Mouse (Mus musculus) embryo, embryonic 9.5 days (tissue): ENCODE measurements at regions not wholly inside any gene's neighbourhood (a gene's known extent, or its start where the extent isn't known, plus 50 kb on each side); places are given as distances from the start of the nearest gene placed in this dataset.
A peak's percentile ranks its signal among the peaks of the same experiment; 100 is the strongest.

Experiments
- DNase-seq: peaks from one replicate; pipeline ENCODE4 v3.0.0-alpha.2; 2017; ENCODE audit errors: extremely low spot score

- DNase-seq = no peak
Measured at GRCm38 (mm10) chr12:68879425-68879824, 279.6 kb downstream of the Rps29 start.

GRCm38 (mm10) chr12:68871259-68871658 lies 287.7 kb downstream of the Rps29 start:
- DNase-seq = no peak

- DNase-seq = no peak
Measured at GRCm38 (mm10) chr12:68862991-68863356, 296.0 kb downstream of the Rps29 start.

GRCm38 (mm10) chr12:68862313-68862990 lies 296.5 kb downstream of the Rps29 start:
- peak; percentile 38 for DNase-seq

GRCm38 (mm10) chr12:68860332-68860731 lies 298.7 kb downstream of the Rps29 start:
- no peak for DNase-seq

DNA sequence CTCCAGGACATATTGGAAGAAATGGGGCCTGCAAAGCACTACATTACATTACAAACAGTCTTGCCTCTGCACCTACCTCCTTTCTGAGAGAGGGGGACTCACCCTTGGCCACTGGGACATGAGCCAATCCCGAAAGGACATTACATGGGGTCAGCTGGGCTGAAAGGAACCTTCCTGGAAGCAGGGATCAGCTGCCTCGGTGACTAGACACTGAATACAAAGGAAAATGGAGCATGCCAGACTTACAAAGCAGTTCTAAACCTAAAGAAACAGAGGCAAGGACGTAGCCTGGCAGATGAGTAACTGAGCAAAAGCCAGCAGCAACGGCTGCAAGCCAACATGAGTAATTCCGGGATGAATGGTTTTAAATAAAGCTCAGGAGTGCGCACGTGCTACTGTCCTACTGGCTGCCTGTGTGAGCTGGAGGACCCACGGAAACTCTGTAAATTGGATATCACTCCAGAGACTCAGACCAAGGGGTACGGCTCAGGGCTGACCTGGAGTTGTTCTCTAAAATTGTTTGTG lies 309.3 kb downstream of the Rps29 start:
- DNase-seq = no peak

DNA sequence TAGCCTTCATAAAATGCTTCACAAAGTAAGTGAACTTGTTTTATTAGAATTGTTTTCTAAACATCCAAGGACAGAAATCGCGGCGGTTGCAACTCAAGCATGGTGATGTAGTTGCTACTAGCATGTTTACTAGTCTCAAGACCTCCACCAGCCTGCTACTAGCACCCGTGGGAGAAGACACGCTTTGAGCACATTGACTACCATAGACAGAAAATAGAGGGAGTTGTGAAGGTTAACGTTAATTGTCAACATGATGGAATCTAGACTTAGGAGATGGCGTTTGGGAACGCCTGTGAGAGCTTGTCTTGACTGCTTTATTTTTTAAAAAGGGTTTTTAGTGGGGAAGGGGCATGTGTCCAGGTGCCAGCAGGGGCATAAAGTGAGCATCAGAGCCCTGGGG lies 318.2 kb downstream of the Rps29 start:
- DNase-seq = no peak

GRCm38 (mm10) chr12:68840156-68840555 lies 318.8 kb downstream of the Rps29 start:
- no peak for DNase-seq

- DNase-seq = no peak
Measured at GRCm38 (mm10) chr12:68836023-68836422, 323.0 kb downstream of the Rps29 start.

GRCm38 (mm10) chr12:68833914-68834313 lies 325.1 kb downstream of the Rps29 start:
- no peak for DNase-seq

DNA sequence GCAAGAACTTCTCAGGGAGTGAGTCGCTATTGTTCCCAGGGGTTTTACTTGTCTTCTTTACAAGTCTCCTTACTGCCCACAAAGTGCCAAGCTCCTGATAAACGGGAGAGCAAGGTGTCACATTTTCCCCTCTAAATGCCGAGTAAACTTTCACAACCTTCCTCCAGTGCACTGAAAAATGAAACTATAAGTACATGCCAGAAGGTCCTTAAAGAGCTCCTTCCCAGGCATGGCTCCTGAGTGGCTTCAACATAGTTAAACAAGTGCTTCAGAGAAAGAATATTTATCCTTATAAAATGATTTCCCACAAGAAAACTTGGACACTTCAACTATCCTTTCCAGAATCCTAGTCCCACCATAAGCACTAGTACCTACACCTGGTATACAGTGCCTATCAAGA lies 329.6 kb downstream of the Rps29 start:
- DNase-seq = no peak

DNA sequence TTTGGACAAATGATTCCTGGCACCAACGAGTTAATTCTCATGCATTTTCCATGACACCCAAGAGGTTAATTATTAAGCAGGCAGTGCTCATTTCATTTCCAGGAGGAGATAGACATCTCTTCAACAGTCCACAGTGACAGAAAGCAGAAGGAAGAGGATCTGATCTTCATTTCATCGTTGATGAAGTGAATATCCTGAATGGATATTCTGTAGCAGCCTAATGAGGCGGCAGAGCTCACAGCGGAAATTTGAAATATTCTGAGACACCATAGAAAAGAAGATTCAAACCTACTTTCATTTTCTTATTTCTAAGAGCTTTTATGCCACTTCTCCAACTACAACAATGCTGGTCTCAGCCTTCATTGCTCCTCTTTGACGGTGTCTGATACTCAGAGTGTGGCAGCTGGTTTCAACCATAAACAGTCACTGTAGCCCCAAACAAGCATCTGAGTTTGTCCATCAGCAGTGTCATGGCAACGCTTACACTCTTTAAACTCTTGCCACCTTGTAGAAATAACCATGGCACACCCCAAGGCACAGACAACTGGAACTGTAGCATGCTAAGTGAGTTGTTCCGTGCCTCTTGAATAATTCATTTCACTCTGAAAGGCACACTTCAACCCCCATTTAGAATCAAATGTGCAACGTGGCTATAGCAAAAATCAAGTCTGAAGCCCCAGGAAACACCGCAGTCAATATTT lies 331.3 kb downstream of the Rps29 start:
- DNase-seq = no peak

DNA sequence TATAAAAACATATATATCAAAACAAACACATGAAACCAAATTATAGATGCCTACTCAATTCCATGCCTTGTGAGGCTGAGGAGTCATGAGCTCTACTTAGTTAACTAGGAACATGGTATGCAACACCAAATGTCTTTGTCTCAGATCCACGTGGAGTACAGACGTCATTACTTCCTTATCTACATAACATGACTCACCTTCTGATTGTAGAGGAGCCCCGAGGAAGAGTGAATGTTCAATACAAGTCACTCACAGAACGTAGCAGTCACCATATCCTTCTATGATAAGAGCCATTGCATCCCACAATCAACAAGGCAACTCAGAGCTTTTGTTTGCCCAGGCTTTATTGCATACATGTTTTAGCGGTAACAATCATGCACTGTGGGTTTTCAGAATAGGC lies 364.6 kb downstream of the Rps29 start:
- DNase-seq = no peak

DNA sequence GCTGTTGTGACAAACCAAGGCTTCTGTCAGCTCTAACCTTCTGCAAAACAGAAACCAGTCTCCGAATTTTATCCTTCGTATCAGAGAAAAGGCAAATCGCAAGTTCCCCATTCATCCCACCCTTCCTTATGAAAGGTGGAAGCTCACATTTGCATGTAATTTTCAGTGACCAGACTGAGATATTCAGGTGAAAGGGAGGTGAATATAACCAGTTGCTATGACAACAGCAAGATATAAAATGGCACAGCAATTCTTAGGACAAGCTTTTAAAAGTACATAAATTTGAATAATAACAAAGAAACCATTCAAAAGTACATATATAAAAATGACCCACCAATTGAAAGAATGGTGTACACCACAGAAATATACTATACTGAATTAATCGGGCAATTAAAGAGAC lies 375.4 kb downstream of the Rps29 start:
- no peak for DNase-seq

GRCm38 (mm10) chr12:68775503-68775902 lies 383.5 kb downstream of the Rps29 start:
- DNase-seq = no peak

DNA sequence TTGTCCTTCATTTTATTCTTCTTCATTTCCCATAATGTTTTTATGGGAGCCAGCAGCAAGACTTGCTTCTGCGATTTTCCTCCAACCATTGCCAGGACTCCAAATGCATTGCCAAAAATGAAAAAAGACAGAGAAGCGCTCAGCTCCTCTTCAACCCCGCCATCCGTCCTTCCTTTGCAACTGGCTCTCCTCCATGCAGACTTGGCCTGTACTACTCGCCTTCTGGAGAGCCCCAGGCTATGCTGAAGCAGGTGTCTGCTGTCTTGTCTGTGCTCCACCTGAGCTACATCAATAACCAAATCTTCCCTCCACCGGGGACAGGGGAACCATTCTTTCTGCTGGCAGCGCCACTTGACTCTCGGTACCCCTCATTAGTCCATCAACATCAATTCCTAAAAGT lies 384.2 kb downstream of the Rps29 start:
- no peak for DNase-seq

DNA sequence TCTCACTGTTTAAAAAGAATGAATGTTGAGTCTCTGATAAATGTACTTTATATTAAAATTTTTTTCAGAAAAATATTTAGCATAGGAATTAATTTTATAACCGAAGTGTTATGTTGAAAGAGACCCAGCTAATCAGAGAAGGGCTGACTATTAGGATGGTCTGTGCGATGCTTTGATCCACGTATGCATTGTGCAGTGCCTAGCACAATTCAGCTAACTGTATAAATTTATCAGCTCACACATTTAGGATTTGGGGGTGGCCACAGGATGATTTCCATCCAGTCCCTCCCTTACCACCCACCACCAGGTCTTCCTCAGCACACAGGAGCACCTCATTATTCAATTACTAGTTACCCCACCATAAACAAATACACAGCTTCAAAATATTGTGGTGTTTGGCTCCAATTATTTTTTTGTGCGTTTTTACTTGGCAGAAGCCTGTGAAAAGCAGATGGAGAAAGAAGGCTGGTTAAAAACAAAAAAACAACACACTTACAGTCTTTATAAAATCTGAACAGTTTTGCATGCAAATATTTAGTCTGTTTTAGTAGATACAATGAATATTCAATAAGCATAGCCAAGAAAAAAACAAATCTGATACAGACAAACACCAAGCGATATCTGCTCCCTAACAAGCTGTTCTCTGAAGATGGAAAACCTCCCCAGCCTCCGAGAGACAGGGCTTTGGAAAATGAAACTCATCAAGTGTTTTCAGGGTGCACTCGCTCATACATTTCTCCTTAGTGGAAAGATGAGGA lies 400.5 kb downstream of the Rps29 start:
- DNase-seq = no peak

- DNase-seq = no peak
Measured at GRCm38 (mm10) chr12:68728882-68729281, 430.1 kb downstream of the Rps29 start.

GRCm38 (mm10) chr12:68718946-68719345 lies 440.0 kb downstream of the Rps29 start:
- no peak for DNase-seq

- no peak for DNase-seq
Measured at GRCm38 (mm10) chr12:68694275-68695267, 464.4 kb downstream of the Rps29 start.

GRCm38 (mm10) chr12:68688262-68688661 lies 470.7 kb downstream of the Rps29 start:
- no peak for DNase-seq
